Mouse (Mus musculus): ENCODE data around the gene Cnbp.

Gene Cnbp

DNA sequence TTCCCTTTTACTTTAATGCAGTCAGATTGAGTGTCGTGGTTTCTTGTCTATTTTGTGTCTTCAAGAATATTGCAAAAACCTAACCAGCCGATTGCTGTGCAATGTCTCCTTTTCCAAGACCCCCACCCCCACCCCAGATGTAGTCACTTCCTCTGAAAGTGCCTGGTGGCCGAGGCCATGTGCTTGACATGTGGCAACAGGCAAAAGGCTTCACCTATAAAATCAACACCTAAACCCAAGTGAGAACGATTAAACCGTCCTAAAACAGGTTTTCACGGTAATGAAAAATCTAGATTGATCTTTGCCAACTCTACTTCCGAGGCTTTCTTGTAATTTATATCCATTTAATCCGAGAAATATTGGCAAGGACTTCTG lies 1.1 kb downstream of the Cnbp start:
- DNase-seq = no peak

DNA sequence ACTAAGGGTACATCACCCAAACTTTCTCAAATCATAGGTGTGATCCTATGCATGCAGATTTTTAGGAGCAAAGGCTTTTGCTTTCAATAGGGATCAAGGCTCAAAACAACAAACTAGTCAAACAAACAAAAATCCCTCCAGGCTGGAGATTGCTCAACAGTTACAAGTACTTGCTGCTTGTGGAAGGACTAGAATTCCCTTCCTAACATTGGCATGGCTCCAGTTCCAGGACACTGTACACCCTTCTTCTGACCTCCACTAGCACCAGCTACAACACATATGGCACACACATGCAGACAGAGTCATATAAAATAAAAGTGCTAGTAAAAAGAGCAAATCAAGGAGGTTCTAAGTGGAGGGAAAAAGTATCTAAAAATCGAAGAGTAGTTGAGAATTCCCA lies 4.1 kb downstream of the Cnbp start:
- DNase-seq = no peak

GRCm38 (mm10) chr6:87845031-87845695 lies 5.7 kb downstream of the Cnbp start:
- DNase-seq = no peak

GRCm38 (mm10) chr6:87842254-87842653 lies 8.7 kb downstream of the Cnbp start:
- no peak for DNase-seq

GRCm38 (mm10) chr6:87841635-87842034 lies 9.3 kb downstream of the Cnbp start:
- no peak for DNase-seq

- DNase-seq = no peak
These were observed 11.0 kb downstream of the Cnbp start for GRCm38 (mm10) chr6:87839797-87840341.

DNA sequence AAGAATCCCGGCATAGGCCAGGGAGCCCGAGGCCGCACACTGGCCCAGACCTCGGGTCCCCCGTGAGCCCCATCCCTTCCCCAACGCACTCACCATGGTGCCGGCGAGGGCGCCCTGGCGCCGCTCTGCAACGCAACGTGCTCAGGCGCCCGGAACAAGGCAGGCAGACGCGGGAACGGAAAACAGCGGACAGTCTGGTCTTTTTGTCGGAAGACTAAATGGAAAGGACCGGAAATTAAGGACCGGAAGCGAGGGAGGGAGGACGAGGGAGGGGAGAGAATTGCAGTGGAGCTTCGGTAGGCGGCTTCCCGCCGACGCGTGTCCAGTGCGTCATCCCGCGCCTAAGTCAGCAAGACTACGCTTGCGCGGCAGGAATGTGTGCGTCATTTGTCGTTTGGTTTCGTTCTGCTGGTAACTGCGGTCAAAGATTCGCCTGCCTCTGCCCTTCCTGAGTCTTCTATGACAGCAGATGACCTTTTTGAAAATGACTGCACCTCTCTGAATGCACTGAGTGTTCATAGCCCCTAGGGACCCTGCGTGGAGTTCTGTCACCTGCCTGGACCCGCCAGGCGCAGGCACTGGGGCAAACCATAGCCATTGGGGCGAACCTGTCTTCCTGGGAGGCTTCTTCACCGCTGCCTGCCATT lies 12.2 kb downstream of the Cnbp start, which contains the start of gene Isy1:
Gene Isy1, minus strand, starts transcription at position 248 of the 647 bp plus-strand sequence.
- peak; percentile 88 for DNase-seq

DNA sequence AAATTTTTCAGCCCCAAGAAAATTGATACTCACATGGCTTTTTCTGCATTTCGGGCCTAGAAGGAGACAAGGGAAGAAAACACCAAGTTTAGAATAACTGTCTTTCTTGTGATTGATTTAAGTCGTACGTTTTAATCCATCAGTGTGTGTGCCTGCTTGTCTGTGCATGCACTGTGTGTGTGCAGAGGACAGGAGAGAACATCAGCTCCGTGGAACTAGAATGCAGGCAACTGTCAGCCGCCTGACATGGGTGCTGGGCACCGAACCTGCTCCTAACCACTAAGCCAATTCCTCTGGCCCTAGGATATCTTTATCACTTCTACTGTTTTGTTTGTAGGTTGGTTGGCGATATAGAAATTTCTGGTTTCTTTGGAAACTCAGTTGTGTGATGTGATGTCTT lies 15.2 kb downstream of the Cnbp start, which contains the start of gene Gm45140:
Gene Gm45140, minus strand, starts transcription at position 101 of the 400 bp plus-strand sequence.
- no peak for DNase-seq

GRCm38 (mm10) chr6:87820366-87820765 lies 30.5 kb downstream of the Cnbp start:
- no peak for DNase-seq

- no peak for DNase-seq
These were observed 36.4 kb downstream of the Cnbp start for GRCm38 (mm10) chr6:87814486-87814885.

- no peak for DNase-seq
These were observed 38.2 kb downstream of the Cnbp start for GRCm38 (mm10) chr6:87812656-87813055.

DNA sequence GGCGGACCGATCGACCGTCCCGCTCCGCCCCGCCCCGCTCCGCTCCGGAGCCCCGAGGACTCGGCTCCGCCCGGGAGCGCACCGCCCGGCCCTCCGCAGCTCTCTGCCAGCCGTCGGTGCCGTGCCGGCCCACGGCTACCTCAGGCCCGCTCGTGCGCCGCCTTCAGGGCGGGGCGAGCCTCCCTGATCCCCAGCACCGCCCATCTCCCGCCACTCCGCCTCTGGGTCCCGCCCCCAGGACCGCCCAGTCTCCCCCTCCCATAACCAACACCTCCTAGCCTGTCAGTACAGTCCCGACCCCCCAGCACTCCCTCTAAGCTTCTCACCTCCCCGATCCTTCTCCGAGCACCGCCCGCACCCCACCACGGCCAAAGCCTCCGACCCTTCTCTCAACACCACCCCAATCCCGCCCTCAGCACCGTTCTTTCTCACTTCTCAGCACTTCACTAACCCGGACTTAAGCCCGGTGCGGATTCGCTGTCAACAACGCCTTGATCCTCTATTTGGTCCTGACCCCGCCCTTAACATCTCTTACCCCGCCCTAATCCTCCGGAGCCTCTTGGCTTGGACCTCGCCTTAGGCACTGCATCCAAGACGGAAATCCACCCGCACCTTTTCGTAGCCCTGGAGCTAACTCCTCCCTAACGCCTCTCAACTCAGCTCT lies 39.1 kb downstream of the Cnbp start, which contains the start of gene Rab43:
Gene Rab43, minus strand, starts transcription at position 490 of the 664 bp plus-strand sequence.
- DNase-seq = peak; percentile 84

- DNase-seq = peak; percentile 46
These were observed 39.9 kb downstream of the Cnbp start for GRCm38 (mm10) chr6:87810713-87811669.

GRCm38 (mm10) chr6:87810311-87810710 lies 40.6 kb downstream of the Cnbp start:
- no peak for DNase-seq

GRCm38 (mm10) chr6:87809651-87810161 lies 41.2 kb downstream of the Cnbp start:
- DNase-seq = no peak

- no peak for DNase-seq
These were observed 41.8 kb downstream of the Cnbp start for GRCm38 (mm10) chr6:87809144-87809543.

DNA sequence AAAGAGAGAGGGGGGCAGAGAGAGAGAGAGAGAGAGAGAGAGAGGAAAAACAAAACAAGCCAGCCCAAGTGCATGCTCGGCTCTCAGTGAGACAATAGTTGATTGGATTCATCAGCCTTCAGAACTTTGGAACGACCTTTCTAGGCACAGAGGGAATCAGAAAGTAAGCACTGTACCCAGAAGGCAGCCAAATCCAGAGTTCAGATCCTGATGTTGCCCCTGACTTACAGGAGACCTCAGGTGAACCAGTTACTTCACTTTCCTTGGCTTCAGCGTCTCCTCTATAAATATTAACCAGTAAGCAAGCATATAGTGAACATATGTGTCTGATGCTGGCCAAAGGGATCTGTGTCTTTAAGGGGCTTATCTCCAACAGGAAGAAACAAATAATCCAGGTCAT lies 42.4 kb downstream of the Cnbp start:
- DNase-seq = no peak

- no peak for DNase-seq
These were observed 43.0 kb downstream of the Cnbp start for GRCm38 (mm10) chr6:87807735-87808440.

- no peak for DNase-seq
These were observed 44.0 kb downstream of the Cnbp start for GRCm38 (mm10) chr6:87806857-87807256.

DNA sequence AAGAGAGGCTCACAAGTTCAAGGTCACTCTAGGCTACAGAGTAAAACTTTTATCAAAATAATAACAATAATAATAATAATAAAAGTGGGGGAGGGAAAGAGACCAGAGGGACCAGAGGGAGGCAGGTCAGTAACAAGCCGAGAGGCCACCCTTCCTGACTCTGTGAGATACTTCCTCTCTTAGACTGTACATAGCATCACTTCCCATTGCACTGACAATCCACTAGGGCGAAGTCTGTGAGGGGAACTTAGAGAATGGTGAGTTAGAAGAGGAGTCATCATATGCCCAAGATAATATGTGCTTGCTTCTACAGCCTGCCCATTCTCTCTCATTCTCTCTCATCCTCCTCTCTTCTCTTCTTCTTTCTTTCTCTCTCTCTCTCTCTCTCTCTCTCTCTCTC lies 44.9 kb downstream of the Cnbp start:
- DNase-seq = no peak

DNA sequence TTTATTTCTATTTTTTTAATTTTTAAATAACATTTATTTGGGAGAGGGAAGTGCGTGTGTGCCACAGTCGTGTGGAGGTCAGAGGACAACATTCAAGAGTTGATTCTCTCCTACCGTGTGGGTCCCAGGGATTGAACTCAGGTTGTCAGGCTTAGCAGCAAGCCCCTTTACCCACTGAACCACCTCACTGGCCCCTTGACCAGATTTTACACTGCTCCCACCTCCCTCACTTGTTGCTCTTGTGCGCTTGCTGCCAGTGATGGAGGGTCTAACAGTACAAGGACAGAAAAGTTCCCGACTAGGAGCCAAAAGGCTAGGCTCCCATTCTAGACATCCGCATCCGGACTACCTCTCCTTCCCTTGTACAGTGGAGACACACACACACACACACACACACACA lies 45.5 kb downstream of the Cnbp start:
- DNase-seq = no peak

GRCm38 (mm10) chr6:87804886-87805285 lies 46.0 kb downstream of the Cnbp start:
- DNase-seq = no peak

Measured in right cerebral cortex, postnatal 4 days (tissue).